In genomic region chr6:65585333-65586053, GRCm38 (mm10) we compare ENCODE assay signal across 16 mouse cellular contexts.
DNase-seq lines count a peak whose midpoint lies in the region; ATAC-seq lines count a peak whose summit lies in the region.
"Had no signal": no experiment of that assay in that cellular context is flagged by ENCODE, and none has a peak within 500 bp of the region (broad histone marks: within the 10 kb centered on the region; RNA-seq: fewer than 3 reads in every experiment).

No protein-coding gene starts in this region.

- WGBS in heart, embryonic 11.5 days (ENCODE audit: insufficient replicate concordance): 55% methylated on average over 3 of the region's 3 CpGs
- 52% methylated on average over 3 of the region's 3 CpGs for WGBS in lung, embryonic 15.5 days
- WGBS in forebrain, embryonic 16.5 days: 69% methylated on average over 3 of the region's 3 CpGs

- no peak for ATAC-seq in heart, embryonic 11.5 days (replicated peaks; ENCODE audit: insufficient number of reproducible peaks, low FRiP score, low TSS enrichment)
- ATAC-seq in lung, embryonic 15.5 days (ENCODE audit: borderline replicate concordance, extremely low read depth, low FRiP score, low TSS enrichment): no peak
- ATAC-seq in hematopoietic stem cell, adult 5-6 weeks (replicated peaks in 1 of 2; ENCODE audit: insufficient read depth in 1 of 2, low FRiP score in 2 of 2, low TSS enrichment in 1 of 2, low read depth in 1 of 2, poor library complexity in 2 of 2, severe bottlenecking in 2 of 2): peak; percentile 15 to 29; a peak in 1 of 4 replicates
- no peak for ATAC-seq in forebrain, embryonic 16.5 days

- H3K9me3 ChIP-seq in heart, embryonic 11.5 days (replicated peaks; ENCODE audit: control insufficient read depth, low read length): no peaks in the 10 kb centered on the region
- no peaks in the 10 kb centered on the region for H3K9me3 ChIP-seq in lung, embryonic 15.5 days
- H3K9me3 ChIP-seq in forebrain, embryonic 16.5 days (ENCODE audit: control insufficient read depth, low read length): no peaks in the 10 kb centered on the region
- H3K9me3 ChIP-seq: embryonic facial prominence, embryonic 15.5 days; forebrain, embryonic 12.5 days; hindbrain, embryonic 13.5 days; limb, embryonic 15.5 days had no signal

- 0 out of 2 replicates have a peak, but pooled peaks cover 6% of the 10 kb centered on the region for H3K4me1 ChIP-seq in heart, embryonic 11.5 days (ENCODE audit: control insufficient read depth, insufficient read depth, low read length)
- peaks cover 11% of the 10 kb centered on the region; the same call in 1 of the 2 replicates for H3K4me1 ChIP-seq in lung, embryonic 15.5 days
- H3K4me1 ChIP-seq in forebrain, embryonic 16.5 days (replicated peaks; ENCODE audit: control insufficient read depth, insufficient read depth, low read length): peaks cover 2% of the 10 kb centered on the region; the same call in 1 of the 2 replicates
- H3K4me1 ChIP-seq: embryonic facial prominence, embryonic 15.5 days; forebrain, embryonic 12.5 days; hindbrain, embryonic 13.5 days; limb, embryonic 15.5 days had no signal

- H3K27me3 ChIP-seq in heart, embryonic 11.5 days (ENCODE audit: control insufficient read depth, insufficient read depth, low read length): no peaks in the 10 kb centered on the region
- no peaks in the 10 kb centered on the region for H3K27me3 ChIP-seq in lung, embryonic 15.5 days
- no peaks in the 10 kb centered on the region for H3K27me3 ChIP-seq in forebrain, embryonic 16.5 days (replicated peaks; ENCODE audit: control insufficient read depth, insufficient read depth, low read length)
- H3K27me3 ChIP-seq: embryonic facial prominence, embryonic 15.5 days; forebrain, embryonic 12.5 days; hindbrain, embryonic 13.5 days; limb, embryonic 15.5 days had no signal

- no peak overlapping the region for H3K4me2 ChIP-seq in heart, embryonic 11.5 days
- peak overlapping the region; percentile 10; the same call in 1 of the 2 replicates for H3K4me2 ChIP-seq in lung, embryonic 15.5 days
- no peak overlapping the region for H3K4me2 ChIP-seq in forebrain, embryonic 16.5 days (ENCODE audit: low read length)
- H3K4me2 ChIP-seq: embryonic facial prominence, embryonic 15.5 days; forebrain, embryonic 12.5 days; hindbrain, embryonic 13.5 days; limb, embryonic 15.5 days had no signal

- peak overlapping the region; percentile 68 for H3K27ac ChIP-seq in heart, embryonic 11.5 days (ENCODE audit: low read depth, low read length)
- H3K27ac ChIP-seq in lung, embryonic 15.5 days: peak overlapping the region; percentile 74
- no peak overlapping the region for H3K27ac ChIP-seq in forebrain, embryonic 16.5 days (ENCODE audit: low read length)
- H3K27ac ChIP-seq: embryonic facial prominence, embryonic 15.5 days; forebrain, embryonic 12.5 days; hindbrain, embryonic 13.5 days; limb, embryonic 15.5 days had no signal

- H3K36me3 ChIP-seq in heart, embryonic 11.5 days (ENCODE audit: control insufficient read depth, insufficient read depth, low read length): no peaks in the 10 kb centered on the region
- H3K36me3 ChIP-seq in lung, embryonic 15.5 days: no peaks in the 10 kb centered on the region
- H3K36me3 ChIP-seq in forebrain, embryonic 16.5 days (ENCODE audit: control insufficient read depth, insufficient read depth): no peaks in the 10 kb centered on the region
- H3K36me3 ChIP-seq: embryonic facial prominence, embryonic 15.5 days; forebrain, embryonic 12.5 days; hindbrain, embryonic 13.5 days; limb, embryonic 15.5 days had no signal

- DNase-seq in heart, postnatal 4 days: no peak
- DNase-seq in lung, postnatal 36 days: no peak
- no peak for DNase-seq in c-Kit-positive CD71-positive TER-119-positive erythroid progenitor cells, embryonic 14.5 days (ENCODE audit: low spot score)
- DNase-seq in kidney, postnatal 25 days: no peak
- DNase-seq: cerebellum, adult 2 months; kidney, adult 9 months; retina, postnatal 1 day; thymus, postnatal 36 days had no signal

- no peak overlapping the region for H3K9ac ChIP-seq in heart, embryonic 11.5 days (ENCODE audit: low read depth, low read length)
- H3K9ac ChIP-seq in lung, embryonic 15.5 days: no peak overlapping the region
- no peak overlapping the region for H3K9ac ChIP-seq in forebrain, embryonic 16.5 days (replicated peaks; ENCODE audit: low read depth, low read length)
- H3K9ac ChIP-seq: embryonic facial prominence, embryonic 15.5 days; forebrain, embryonic 12.5 days; hindbrain, embryonic 13.5 days; limb, embryonic 15.5 days had no signal

- no peak overlapping the region for H3K4me3 ChIP-seq in heart, embryonic 11.5 days (ENCODE audit: low read depth, low read length)
- no peak overlapping the region for H3K4me3 ChIP-seq in lung, embryonic 15.5 days
- H3K4me3 ChIP-seq in forebrain, embryonic 16.5 days (replicated peaks; ENCODE audit: low read length): no peak overlapping the region
- H3K4me3 ChIP-seq: embryonic facial prominence, embryonic 15.5 days; forebrain, embryonic 12.5 days; hindbrain, embryonic 13.5 days; limb, embryonic 15.5 days had no signal

Comparison
In these comparisons a context has a peak if more than half of its experiments do, and no peak if none do; other contexts are left out.
1. ATAC-seq: peak in hematopoietic stem cell, adult 5-6 weeks (2 of 2); none in heart, embryonic 11.5 days (single experiment), lung, embryonic 15.5 days (single experiment) and forebrain, embryonic 16.5 days (single experiment).